Mouse (Mus musculus): ENCODE data around the gene Lrrc37a. TPM values are rescaled to one million over a fixed set of nuclear protein-coding genes. Genes with fewer than 3 reads are reported as not detected.
A peak's percentile ranks its signal among the peaks of the same experiment; 100 is the strongest.
"Not testable (repeated sequence)": the region's sequence is repeated elsewhere in the genome, so short reads cannot be mapped to it uniquely, and the experiment has no call there.

Lrrc37a gene
- total RNA-seq (2021) (not detected), polyA plus RNA-seq (2012; rRNA removed) (not detected in 2 replicates)
- long read RNA-seq: 0 reads

- 82% methylated on average over 12 of the region's 12 CpGs for WGBS
- intact Hi-C loops (cut with DNase I): no loop called here
These were observed at the start of gene Lrrc37a for GRCm38 (mm10) chr11:103504497-103504896. Gene Lrrc37a, minus strand, starts transcription at chr11:103504597.

DNA sequence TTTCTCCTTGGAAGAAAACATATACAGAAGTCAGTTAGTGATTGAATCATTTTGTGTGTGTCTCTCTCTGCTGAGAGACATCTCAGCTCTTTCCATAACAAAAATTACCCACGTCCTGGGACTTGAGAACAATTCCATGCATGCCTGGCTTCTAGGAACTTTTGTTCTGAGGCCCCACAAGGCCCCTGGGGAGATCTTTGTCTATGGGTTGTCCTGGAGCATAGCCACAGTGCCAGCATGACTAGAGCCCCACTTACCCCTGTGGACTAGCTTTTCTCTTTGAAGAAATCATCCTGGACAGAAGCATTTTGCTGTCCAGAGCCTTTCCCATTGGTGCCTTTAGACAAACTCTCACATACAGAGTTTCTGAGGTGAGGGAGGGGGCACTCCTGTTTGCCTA lies 30.6 kb upstream of the Lrrc37a start:
- H3K27ac ChIP-seq; DNase-seq; H3K4me3 ChIP-seq; H3K9ac ChIP-seq (ENCODE audit: low read depth, low read length); H3K27me3 ChIP-seq (ENCODE audit: control insufficient read depth, insufficient read depth, low read length); H3K79me2 ChIP-seq (replicated peaks; ENCODE audit: control insufficient read depth, insufficient read depth, low read length); H3K4me1 ChIP-seq (ENCODE audit: control insufficient read depth, insufficient read depth, low read length); H3K36me3 ChIP-seq (ENCODE audit: control insufficient read depth, insufficient read depth, low read length); intact Hi-C loops (cut with DNase I): not testable (repeated sequence)
- 21% methylated on average over 1 of the region's 1 CpGs for WGBS

More at GRCm38 (mm10) chr11:103504497-103504896, at the start of gene Lrrc37a:
- no peak within 1 kb of the TSS for H3K9ac ChIP-seq (ENCODE audit: low read depth, low read length)
- no peaks in the 10 kb centered on the region for H3K36me3 ChIP-seq (ENCODE audit: control insufficient read depth, insufficient read depth, low read length)
- no peaks in the 10 kb centered on the region for H3K79me2 ChIP-seq (replicated peaks; ENCODE audit: control insufficient read depth, insufficient read depth, low read length)
- H3K4me1 ChIP-seq (ENCODE audit: control insufficient read depth, insufficient read depth, low read length): no peaks in the 10 kb centered on the region
- DNase-seq: no peak
- no peak within 1 kb of the TSS for H3K27ac ChIP-seq
- no peak for TF ChIP-seq POLR2A (IDR thresholded peaks at IDR 0.05; ENCODE audit: insufficient read depth, low read depth, low read length)
- TF ChIP-seq CTCF (IDR thresholded peaks at IDR 0.05): no peak
- TF ChIP-seq EP300 (IDR thresholded peaks at IDR 0.05; ENCODE audit: insufficient read depth, low read depth, low read length): no peak
- no peaks in the 10 kb centered on the region for H3K27me3 ChIP-seq (ENCODE audit: control insufficient read depth, insufficient read depth, low read length)
- H3K4me3 ChIP-seq: no peak within 1 kb of the TSS

GRCm38 (mm10) chr11:103512111-103512510 lies 7.7 kb upstream of the Lrrc37a start:
- H3K36me3 ChIP-seq (ENCODE audit: control insufficient read depth, insufficient read depth, low read length): no peaks in the 10 kb centered on the region
- 65% methylated on average over 2 of the region's 2 CpGs for WGBS
- DNase-seq: no peak
- H3K4me3 ChIP-seq: no peak overlapping the region
- no peak overlapping the region for H3K9ac ChIP-seq (ENCODE audit: low read depth, low read length)
- no peaks in the 10 kb centered on the region for H3K27me3 ChIP-seq (ENCODE audit: control insufficient read depth, insufficient read depth, low read length)
- no peaks in the 10 kb centered on the region for H3K79me2 ChIP-seq (replicated peaks; ENCODE audit: control insufficient read depth, insufficient read depth, low read length)
- intact Hi-C loops (cut with DNase I): no loop called here
- no peak overlapping the region for H3K27ac ChIP-seq
- H3K4me1 ChIP-seq (ENCODE audit: control insufficient read depth, insufficient read depth, low read length): no peaks in the 10 kb centered on the region
- no peak for TF ChIP-seq CTCF (IDR thresholded peaks at IDR 0.05)

DNA sequence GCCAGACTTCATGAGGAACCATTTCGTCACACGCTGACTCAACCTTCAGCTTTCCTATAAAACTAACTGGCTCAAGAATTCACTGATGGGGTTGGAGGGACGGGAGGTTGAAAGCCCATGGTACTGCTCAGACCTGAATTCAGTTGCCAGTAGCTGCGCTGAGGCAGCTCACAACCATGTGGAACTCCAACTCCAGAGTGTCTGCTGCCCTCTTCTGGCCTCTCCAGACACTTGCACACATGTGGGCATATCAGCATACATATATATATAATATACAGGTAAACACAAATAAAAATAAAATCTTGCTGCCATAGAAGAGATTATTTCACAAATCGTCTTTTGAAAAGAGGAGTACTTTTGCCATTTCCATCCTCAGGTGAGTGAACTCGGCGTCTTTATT lies 40.0 kb downstream of the Lrrc37a start:
- Histone ChIP-seq H3K4me1 (ENCODE audit: control insufficient read depth, insufficient read depth, low read length) (no peaks in the 10 kb centered on the region), H3K27ac (no peak overlapping the region), H3K36me3 (ENCODE audit: control insufficient read depth, insufficient read depth, low read length) (no peaks in the 10 kb centered on the region), H3K27me3 (ENCODE audit: control insufficient read depth, insufficient read depth, low read length) (no peaks in the 10 kb centered on the region), H3K4me3 (no peak overlapping the region), H3K79me2 (replicated peaks; ENCODE audit: control insufficient read depth, insufficient read depth, low read length) (no peaks in the 10 kb centered on the region), H3K9ac (ENCODE audit: low read depth, low read length) (no peak overlapping the region)
- intact Hi-C loops (cut with DNase I): loop anchor here (5.0 kb wide), 1 partner anchor 107 kb away; no protein-coding TSS in a partner anchor
- TF ChIP-seq CTCF (IDR thresholded peaks at IDR 0.05) (peak; percentile 59), POLR2A (IDR thresholded peaks at IDR 0.05; ENCODE audit: insufficient read depth, low read depth, low read length) (no peak)
- DNase-seq: no peak
- WGBS: 66% methylated on average over 7 of the region's 7 CpGs

DNA sequence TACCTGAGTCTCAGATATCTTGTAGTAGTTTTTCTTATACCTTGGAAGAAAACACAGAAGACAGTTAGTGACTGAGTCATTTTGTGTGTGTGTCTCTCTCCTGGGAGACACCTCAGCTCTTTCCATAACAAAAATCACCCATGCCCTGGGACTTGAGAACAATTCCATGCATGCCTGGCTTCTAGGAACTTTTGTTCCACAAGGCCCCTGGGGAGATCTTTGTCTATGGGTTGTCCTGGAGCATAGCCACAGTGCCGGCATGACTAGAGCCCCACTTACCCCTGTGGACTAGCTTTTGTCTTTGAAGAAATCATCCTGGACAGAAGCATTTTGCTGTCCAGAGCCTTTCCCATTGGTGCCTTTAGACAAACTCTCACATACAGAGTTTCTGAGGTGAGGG lies 53.3 kb downstream of the Lrrc37a start:
- H3K27me3 ChIP-seq (ENCODE audit: control insufficient read depth, insufficient read depth, low read length); H3K9ac ChIP-seq (ENCODE audit: low read depth, low read length); intact Hi-C loops (cut with DNase I); H3K36me3 ChIP-seq (ENCODE audit: control insufficient read depth, insufficient read depth, low read length); DNase-seq; H3K4me3 ChIP-seq; H3K4me1 ChIP-seq (ENCODE audit: control insufficient read depth, insufficient read depth, low read length); H3K27ac ChIP-seq; H3K79me2 ChIP-seq (replicated peaks; ENCODE audit: control insufficient read depth, insufficient read depth, low read length): not testable (repeated sequence)
- WGBS: 47% methylated on average over 1 of the region's 1 CpGs

GRCm38 (mm10) chr11:103449721-103450120 lies 54.7 kb downstream of the Lrrc37a start:
- H3K36me3 ChIP-seq (ENCODE audit: control insufficient read depth, insufficient read depth, low read length); H3K4me1 ChIP-seq (ENCODE audit: control insufficient read depth, insufficient read depth, low read length); H3K4me3 ChIP-seq; H3K9ac ChIP-seq (ENCODE audit: low read depth, low read length); DNase-seq; intact Hi-C loops (cut with DNase I); H3K27me3 ChIP-seq (ENCODE audit: control insufficient read depth, insufficient read depth, low read length); H3K27ac ChIP-seq; H3K79me2 ChIP-seq (replicated peaks; ENCODE audit: control insufficient read depth, insufficient read depth, low read length): not testable (repeated sequence)
- 86% methylated on average over 14 of the region's 14 CpGs for WGBS

DNA sequence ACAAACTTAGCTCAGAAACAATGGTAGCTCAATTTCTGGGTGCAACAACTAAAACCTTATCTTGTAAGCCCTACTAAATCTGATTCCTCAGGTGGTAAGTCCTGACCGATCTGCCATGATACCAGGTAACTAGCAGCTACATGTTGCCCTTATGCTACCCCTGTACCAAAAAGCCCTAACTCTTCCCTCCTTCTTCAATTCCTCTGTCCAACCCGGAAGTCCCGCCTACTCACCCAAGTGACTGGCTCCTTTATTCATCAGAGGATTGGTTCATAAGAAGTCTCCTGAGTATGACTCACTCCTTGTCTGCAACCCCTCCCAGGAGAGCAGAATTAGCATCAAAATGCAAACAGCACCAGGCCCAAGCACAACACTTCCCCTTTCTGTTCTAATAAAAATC lies 60.7 kb downstream of the Lrrc37a start:
- Histone ChIP-seq H3K79me2 (replicated peaks; ENCODE audit: control insufficient read depth, insufficient read depth, low read length) (no peaks in the 10 kb centered on the region), H3K9ac (ENCODE audit: low read depth, low read length) (no peak overlapping the region), H3K27ac (no peak overlapping the region), H3K4me1 (ENCODE audit: control insufficient read depth, insufficient read depth, low read length) (no peaks in the 10 kb centered on the region), H3K27me3 (ENCODE audit: control insufficient read depth, insufficient read depth, low read length) (no peaks in the 10 kb centered on the region), H3K4me3 (no peak overlapping the region), H3K36me3 (ENCODE audit: control insufficient read depth, insufficient read depth, low read length) (no peaks in the 10 kb centered on the region)
- TF ChIP-seq CTCF (IDR thresholded peaks at IDR 0.05) (no peak), POLR2A (IDR thresholded peaks at IDR 0.05; ENCODE audit: insufficient read depth, low read depth, low read length) (no peak), EP300 (IDR thresholded peaks at IDR 0.05; ENCODE audit: insufficient read depth, low read depth, low read length) (no peak)
- intact Hi-C loops (cut with DNase I): no loop called here
- peak in 1 of 2 experiments; percentile 31 for DNase-seq
- WGBS: 88% methylated on average over 3 of the region's 3 CpGs
